Mouse (Mus musculus): ENCODE results near the gene Sprtn.

Gene Sprtn

DNA sequence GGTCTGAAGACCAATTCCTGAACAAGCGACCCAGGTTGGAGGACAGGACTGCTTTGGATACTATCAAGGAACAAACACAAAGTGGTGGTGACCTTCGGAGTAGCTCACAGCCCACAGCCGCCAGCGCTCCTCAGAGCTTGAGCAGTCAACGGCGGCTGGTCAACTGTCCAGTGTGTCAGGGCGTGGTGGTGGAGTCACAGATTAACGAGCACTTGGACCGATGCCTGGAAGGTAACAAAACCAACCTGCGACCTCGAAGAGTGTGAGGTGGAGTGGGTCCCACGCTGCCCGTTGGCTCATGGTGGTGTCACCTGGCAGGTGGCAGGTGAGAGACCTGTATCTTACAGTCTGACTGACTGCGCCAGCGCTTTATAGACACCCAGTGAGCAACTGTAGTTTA lies 5.5 kb downstream of the Sprtn start:
- ATAC-seq (ENCODE audit: low TSS enrichment): no peak

DNA sequence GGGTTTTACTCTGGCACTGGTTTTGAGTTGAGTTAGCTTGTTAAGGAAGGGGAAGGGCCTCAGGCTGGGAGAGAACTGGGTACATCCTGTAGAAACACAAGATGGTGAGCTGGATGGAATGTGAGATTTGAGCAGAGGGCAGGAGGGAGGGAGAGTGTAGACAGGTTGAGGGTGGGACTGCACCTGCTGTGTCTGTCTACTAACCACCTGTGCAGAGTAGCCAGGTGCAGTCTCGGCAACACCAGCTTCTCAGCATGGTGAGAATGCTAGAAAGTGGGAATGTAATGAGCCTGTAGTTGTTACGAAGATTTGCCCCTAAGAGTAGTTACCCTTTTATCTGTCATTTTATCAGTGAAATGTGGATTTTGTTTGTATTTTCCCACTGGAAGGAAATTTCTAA lies 7.8 kb downstream of the Sprtn start:
- no peak for ATAC-seq (ENCODE audit: low TSS enrichment)

DNA sequence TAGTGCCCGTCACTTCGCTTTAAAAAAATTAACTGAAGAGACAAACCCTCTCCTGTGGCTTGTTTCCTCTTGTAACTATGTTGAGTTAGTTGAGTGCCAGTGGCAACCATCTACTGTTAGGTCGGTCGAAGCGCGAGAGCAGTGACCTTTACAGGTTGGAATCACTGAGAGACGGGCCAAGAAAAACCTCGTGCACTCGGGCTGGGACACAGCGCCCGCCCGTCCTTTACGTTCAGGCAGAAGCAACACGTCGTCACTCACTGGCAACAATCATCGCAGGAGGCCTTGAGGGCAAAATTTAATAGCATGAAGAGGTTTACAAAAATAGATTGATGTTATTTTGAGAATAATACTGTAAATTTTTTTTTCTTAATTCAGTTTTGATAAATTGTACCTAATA lies 12.2 kb downstream of the Sprtn start:
- ATAC-seq (ENCODE audit: low TSS enrichment): no peak

DNA sequence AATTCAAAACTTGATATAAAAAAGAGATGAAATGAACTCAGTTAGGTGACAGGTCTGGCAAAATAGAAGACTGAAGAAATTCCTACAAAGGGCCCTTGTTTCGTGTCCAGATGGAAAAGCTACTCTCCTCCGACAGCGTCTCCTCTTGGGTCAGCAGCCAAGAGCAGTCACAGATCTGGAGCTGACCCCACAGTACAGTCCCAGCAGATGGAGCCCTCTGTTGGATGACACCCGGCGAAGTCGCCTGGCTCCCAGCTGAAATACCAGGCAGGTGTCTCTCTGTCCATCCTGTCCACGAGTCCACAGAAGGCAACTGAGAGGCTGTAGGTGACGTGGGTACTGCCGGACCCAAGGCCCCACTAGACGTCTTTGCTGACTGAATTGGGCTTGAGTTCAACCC lies 12.7 kb downstream of the Sprtn start:
- ATAC-seq (ENCODE audit: low TSS enrichment): no peak

DNA sequence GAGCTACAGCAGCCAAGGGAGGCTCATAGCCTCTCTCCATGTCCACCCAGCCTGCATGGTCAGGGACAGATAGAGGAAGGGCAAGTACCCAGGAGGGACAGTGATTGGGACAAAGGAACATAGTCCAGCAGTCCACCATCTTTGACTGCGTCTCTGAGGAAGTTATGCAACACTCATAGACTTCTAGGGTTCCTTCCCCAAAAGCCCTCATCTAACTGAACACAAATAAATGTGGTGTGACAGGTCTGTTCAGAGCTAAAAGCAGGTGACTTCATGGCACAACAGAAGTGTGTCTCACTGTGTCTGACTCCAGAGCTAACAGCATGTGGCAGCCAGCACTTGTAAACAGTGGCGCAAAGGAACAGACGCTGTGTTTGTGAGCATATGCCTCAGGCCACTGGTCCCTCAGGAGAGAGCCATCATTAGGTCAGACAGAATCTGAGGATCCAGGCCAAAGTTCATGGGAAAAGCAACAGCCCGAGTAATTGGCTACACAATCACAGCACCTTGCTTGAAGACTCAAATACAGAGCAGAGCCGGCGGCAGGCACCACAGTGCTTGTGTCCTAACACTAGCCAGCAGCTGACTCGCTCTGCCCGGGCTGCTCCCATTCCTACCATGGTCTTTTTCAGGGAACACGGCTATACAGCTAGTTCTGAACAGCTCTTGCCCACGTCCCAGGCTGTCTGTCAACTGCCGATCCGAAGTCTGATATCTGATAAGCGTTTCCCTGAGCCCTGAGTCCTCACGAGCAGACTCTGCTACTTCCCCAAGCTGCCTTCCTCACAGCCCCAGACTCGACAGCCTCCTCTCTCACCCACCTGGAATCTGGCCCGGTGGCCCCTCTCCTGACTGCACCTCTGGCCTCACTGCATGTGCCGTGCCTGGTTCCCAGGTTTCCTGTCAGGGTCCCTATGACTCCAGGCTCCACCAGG lies 14.5 kb downstream of the Sprtn start:
- ATAC-seq (ENCODE audit: low TSS enrichment): no peak

DNA sequence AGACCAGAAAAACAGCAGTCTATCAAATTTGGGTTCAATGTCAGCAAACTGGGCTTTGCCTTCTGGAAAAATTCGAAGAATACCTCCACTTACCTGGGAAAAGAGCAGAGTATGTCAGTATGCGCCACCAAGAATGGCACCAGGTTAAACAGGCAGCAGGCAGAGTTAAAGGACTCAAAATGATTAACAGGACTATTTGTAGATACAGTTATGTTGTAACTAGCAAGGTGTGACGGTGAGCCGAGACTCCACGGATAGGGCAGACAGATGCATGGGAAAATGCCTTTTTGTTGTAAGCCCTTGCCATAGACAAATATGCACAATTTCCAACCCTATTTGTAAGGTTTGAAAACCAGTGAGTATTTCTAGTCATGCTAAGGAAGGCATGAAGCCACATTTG lies 16.4 kb downstream of the Sprtn start:
- ATAC-seq (ENCODE audit: low TSS enrichment): no peak

DNA sequence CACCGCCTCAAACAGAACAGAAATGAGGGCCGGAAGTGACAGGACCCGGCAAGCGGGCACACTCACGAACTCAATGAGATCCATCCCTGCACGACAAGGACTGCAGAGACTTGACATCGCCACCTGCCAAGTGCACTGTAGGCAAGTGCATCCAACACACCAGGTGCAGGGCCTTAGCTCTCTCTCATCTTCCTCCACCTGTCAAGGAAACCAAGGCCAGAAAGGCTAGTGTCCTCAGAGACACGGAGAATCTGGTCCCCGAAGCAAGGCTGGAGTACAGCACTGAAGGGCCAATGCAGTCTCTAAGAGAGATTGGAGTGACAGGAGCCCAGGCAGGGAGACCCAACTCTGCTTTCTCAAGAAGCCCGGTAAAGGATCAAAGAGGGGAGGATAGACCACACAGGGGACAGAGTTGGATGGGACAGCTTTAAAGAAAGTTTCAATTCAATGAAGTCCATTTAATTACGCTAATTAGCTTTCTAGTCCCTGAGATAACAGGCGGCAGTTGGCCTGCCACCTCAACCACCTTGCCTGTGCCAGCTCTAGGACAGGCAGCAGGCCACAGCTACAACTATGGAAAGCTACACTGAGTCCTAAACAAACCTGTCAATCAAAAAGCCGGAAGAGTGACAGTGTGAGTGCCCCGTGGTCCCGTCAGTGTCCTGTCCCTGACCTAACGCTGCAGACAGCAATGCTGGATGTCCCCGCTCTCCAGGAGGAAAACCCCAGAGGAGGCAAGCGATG lies 20.2 kb downstream of the Sprtn start:
- no peak for ATAC-seq (ENCODE audit: low TSS enrichment)

DNA sequence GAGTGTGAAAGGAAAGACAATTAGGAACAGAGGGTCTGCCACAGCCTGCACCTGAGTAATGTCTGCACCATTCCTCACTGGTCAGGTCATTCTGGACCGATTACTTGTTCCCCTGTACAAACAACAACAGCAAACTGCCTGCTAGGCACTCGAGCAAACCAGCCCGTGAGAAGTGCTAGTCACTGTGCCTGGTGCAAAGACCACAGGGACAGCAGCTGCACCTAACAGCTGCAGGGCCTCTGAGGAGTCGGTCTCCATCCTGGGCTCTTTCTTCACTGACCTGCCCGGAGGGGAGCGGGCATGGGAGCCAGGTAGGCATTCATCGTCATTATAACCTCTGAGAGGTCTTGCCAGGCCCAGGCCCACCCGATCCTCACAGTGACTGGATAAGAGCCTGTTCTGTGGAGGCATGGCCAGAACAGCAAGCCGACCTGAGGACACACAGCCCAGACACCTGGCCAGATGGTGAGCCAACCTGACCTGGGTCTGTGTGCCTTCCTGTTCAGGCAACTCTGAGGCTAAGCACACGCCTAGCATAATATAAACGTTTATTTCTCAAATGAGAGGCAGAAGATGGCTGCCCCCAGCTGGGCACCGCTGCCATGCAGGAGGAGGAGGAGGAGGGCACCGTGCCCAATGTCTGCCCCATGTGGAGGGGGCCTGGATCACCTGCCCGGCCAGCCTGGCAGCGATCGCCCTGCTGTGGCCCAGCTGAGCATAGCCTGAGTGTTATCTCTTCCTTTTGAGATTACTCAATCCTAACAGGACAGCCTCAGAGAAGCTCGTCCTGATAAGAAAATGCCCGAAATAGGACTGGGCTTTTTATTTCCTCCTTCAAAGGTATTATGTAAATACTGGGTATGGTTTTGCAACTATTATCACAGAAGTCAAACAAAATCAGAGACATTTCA lies 23.9 kb downstream of the Sprtn start:
- ATAC-seq (ENCODE audit: low TSS enrichment): peak; percentile 11; the same call in 1 of the 2 replicates

DNA sequence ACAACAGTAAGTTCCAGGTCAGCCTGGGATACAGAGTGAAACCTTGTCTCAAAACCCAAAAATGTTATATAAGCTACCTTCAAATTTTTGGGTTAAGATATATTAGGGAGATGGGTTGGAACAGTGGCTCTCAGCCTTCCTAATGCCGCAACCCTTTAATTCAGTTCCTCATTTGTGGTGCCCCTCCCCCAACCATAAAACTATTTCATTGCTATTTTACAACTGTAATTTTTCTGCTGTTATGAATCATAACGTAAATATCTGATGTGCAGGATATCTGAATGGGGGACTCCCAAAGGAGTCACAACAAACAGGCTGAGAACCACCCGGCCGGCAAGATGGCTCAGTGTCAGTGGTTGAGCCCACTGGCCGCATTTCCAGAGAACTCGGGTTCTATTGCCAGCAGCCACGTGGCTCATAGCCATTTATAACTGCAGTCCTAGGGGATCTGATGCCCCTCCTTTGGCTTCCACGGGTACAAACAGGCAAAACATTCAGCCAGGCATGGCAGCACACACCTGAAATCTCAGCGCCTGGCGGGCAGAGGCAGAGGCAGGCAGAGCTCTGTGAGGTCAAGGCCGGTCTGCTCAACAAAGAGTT lies 24.9 kb downstream of the Sprtn start:
- no peak for ATAC-seq (ENCODE audit: low TSS enrichment)

DNA sequence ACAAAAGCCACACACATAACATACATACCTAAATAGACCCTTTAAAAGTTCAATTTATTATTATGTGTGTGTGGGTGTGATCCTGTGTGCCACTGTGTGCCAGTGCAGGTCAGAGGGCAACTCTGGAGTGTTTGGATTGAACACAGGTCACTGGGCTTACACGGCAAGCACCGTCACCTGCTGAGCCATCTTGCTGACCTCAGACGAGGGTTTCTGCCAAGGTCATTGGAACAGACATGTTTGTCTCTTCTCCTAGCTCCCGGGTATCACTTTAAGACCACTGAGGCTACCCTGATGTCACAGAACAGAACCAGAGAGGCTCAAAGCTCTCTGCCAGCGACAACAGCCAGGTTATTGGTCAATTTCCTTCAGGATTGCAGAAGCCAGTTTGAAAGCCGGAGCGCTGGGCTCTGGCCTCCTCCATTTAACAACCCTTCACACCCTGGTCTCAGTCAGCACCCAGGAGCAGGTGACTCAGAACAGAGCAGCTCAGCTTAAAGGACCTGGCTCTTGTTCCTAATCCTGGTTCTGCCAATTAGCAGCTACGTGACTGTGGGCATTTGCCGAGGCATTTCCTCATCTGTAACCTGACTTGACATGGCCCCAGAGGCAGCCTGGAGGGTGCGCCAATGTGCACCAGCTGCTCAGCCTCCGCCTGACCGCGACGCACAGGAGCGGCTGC lies 26.4 kb downstream of the Sprtn start:
- no peak for ATAC-seq (ENCODE audit: low TSS enrichment)

DNA sequence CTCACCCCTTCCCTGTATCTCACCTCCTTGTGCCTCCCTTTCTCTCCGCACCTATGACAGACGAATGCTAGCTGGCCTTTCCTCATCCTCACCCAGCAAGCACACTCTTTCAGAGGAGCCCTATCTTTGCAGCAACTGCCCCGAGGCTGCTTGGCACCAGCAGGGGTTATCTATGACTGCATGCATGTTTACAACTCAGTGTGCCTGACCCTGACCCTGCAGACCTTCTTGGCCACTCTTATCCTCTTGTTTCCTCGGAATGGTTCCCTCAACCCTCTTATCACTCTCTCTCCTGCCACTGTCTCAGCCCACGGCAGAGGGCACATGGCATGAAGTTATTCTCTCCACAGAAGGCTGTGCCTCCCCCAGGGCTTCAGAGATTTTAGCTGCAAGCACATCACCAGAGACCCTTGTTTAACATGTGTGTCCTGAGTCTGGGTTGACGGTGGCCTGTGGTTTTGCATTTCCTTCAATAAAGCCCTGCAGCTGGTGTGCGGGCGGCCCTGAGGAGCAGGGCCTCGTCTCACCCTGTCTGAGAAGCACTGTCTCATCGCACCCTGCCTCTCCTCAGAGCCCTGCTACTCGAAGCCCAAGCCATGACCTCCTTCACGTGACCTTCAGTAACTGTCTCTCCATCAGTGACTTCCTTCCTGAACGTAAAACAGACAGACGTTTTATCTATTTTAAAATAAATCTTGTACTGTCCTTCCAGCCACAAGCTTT lies 28.0 kb downstream of the Sprtn start:
- no peak for ATAC-seq (ENCODE audit: low TSS enrichment)

DNA sequence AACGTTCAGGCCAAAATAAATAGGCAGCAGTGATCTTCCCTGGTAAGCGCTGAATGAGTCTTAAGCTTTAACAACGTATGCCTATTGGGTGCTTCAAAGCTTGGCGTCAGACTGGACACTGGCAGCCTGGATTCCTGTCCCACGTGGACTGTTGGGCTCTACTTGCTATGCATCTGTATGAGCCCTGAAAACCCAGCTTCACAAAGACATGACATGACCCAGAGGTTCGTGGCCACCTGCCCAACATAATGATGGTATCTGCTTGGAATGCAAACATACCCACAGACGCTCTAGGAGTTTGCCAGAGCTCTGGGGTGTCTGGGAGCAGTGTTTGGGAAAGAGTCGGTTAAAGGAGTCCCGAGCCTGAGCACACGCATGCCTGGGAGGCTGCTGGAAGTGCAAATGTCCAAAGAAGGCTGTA lies 28.7 kb downstream of the Sprtn start:
- ATAC-seq (ENCODE audit: low TSS enrichment): no peak

DNA sequence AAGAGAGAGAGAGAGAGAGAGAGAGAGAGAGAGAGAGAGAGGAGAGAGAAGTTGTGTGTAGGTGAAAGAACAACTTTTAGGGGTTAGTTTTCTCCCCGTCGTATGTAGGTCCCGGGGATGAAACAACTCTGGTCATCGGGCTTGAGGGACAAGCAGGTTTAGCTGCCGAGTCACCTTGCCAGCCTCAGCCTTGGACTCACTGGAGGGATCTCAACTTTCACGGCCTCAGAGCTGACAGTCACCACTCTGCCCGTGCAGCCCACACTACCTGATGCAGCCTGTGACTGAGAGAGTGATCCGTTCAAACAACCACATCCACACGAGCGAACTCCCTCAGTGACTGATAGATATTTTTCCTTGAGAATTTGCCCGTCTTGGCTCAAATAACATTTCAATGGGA lies 31.3 kb downstream of the Sprtn start:
- ATAC-seq (ENCODE audit: low TSS enrichment): no peak

DNA sequence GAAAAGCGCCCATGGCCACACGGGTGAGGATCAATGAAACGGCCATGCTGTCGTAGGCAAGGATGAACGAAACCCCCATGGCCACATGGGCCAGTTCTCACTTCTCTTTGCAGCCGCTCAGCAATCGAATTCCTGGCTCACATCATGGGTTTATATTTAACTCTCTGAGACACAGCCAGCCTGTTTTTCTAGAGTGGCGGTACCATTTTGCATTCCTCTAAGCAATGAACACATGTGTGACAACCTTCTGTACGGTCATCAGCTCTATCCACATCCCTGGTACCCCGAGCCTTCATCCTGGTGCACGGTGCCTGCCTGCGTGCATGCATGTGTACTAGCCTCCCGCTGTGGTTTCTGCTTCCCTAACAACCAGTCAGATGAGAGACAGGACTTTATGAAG lies 32.4 kb downstream of the Sprtn start:
- peak; percentile 58 for ATAC-seq (ENCODE audit: low TSS enrichment)

DNA sequence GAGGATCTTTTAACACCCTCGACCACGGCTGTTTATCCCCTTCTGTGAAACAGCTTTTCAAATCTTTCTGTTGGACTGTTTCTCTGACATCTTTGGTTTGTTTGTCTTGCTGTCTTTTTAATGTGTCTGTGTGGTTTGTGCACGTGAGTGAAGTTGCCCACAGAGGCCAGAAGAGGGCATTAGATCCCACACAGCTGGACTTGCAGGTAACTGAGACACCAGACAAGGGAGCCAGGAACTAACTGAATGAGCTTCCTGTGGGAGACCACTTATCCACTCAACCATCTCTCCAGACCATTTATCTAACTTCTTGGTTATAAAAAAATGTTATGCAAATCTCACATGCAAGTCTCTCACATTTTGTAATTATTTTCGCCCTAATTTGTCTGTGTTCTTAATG lies 33.0 kb downstream of the Sprtn start:
- ATAC-seq (ENCODE audit: low TSS enrichment): no peak

DNA sequence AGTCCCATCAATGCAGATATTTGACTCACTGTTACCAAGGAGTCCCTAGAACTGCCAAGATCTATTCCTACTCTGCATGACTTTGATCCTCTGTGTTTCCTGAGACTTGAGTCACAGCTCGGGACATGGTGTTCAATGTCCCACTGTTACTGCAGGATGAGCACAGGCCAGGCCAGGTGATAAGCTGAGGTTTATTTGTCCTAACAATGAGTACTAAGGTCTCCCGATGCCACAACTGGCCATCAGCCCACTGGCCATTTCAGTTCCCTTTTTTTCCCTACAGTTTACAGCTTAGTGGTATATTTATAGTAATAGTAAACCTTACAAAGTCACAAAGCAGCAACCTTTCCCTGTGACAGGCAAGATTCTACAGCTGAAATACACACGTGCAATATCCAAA lies 34.7 kb downstream of the Sprtn start:
- no peak for ATAC-seq (ENCODE audit: low TSS enrichment)

DNA sequence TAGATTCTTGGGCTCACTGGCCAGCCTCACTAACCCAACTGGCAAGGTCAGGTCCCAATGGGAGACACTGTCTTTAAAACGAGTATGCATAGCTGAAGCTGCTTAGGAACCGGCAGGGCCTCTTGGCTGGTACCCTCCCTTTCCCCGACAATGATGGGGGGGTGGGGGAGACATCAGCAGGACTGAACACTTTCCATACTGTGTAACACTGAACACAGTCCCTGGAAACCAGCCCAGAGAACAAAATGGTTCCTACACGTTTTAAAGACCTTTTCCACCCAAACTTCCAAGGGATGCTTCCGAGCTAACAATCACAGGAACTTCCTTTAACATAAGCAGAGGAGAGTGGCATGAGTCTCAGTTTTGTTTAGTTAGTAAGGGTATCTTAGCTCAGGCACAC lies 37.4 kb downstream of the Sprtn start:
- ATAC-seq (ENCODE audit: low TSS enrichment): no peak

DNA sequence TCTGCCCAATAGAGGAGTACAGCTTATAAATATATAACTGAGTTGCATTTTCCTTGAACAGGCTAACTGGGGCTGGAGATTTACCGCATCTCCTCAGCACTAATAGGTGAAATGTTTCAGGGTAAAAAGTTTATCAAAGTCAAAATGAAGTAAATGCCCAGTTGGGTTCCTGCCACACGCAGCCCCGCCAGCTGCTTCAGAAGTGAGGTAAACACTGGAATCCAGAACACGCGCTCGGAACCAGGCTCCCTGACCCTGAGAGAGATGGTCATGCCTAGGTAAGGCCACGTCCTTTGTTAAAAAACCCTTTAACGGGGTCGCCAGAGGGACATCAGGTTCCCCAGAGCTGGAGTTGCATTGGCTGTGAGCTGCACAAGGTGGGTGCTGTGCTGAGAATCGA lies 39.0 kb downstream of the Sprtn start:
- no peak for ATAC-seq (ENCODE audit: low TSS enrichment)

DNA sequence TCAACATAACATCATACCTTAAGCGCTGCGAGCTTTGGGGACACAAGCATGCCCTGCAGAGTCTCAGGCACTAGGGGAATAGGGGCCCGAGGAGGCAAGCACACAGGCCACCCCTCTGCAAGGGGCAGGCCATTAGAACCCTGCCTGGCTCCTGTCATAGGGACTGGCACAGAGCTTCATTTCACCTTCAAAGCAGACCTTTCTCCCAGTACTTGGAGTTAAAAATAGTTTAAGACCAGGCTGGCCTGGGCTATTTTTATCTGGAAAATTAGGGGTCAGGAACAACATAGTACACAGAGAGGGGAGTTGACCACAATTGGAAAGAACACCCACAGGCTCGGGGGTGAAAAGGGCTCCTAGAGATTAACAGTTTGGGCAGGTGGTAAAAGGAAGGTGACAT lies 39.6 kb downstream of the Sprtn start:
- ATAC-seq (ENCODE audit: low TSS enrichment): no peak

DNA sequence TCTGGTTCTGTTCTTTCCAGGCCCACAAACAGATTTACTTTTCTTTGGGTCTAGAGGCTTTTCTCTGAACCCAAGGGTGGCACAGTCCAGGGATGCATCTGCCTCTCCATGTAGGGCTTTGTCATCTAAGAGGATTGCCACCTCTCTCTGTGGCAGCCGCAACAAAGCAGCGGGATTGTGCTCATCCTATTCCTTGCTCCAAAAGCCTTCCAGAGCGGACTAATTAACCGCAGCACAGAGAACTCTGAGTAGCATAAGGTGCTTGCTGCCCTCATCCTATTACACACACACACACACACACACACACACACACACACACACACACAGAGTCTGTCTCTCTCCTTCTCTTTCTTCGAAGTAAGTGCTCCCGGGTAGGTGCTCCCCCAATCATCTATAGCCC lies 46.1 kb downstream of the Sprtn start:
- ATAC-seq (ENCODE audit: low TSS enrichment): no peak

All from frontal cortex, adult (tissue).